Mouse (Mus musculus) C2C12 (cell line): ENCODE data around the gene Mief1. TPM values are rescaled to one million over a fixed set of nuclear protein-coding genes. Genes with fewer than 3 reads are reported as not detected.

Experiments used
- H3K27me3 ChIP-seq: one replicate; pipeline ENCODE4 v1.6.1; 2011; ENCODE audit not compliant: control insufficient read depth, insufficient read depth, insufficient read length
- H3K36me3 ChIP-seq: one replicate; pipeline ENCODE4 v1.6.1; 2011; ENCODE audit not compliant: control insufficient read depth, insufficient read depth
- H3K4me3 ChIP-seq: one replicate; pipeline ENCODE4 v1.5.1; 2011; ENCODE audit warnings: mild to moderate bottlenecking, control low read depth; ENCODE audit not compliant: poor library complexity, insufficient read depth, severe bottlenecking
- H3K79me2 ChIP-seq: one replicate; pipeline ENCODE4 v1.6.1; 2011; ENCODE audit not compliant: control insufficient read depth, insufficient read depth
- H3K79me3 ChIP-seq: one replicate; pipeline ENCODE4 v1.6.1; 2011; ENCODE audit warnings: low read depth, control low read depth
- H3ac ChIP-seq: one replicate; pipeline ENCODE3; 2011; ENCODE audit warnings: low read depth; ENCODE audit not compliant: control insufficient read depth, insufficient read length
- CEBPB ChIP-seq: IDR thresholded peaks from one replicate; pipeline ENCODE4 v1.6.1; 2011; ENCODE audit warnings: low read depth, mild to moderate bottlenecking, control low read depth, moderate library complexity
- CTCF ChIP-seq: IDR thresholded peaks from one replicate; pipeline ENCODE4 v1.5.1; 2011; ENCODE audit not compliant: control insufficient read depth, insufficient read depth, insufficient read length
- FOSL1 ChIP-seq: IDR thresholded peaks from one replicate; pipeline ENCODE4 v1.8.0; 2011; ENCODE audit warnings: mild to moderate bottlenecking, low read length; ENCODE audit not compliant: poor library complexity, insufficient read depth, severe bottlenecking
- MAX ChIP-seq: IDR thresholded peaks from one replicate; pipeline ENCODE4 v1.6.1; 2011; ENCODE audit warnings: mild to moderate bottlenecking, control low read depth
- MYOD1 ChIP-seq: IDR thresholded peaks from one replicate; pipeline ENCODE4 v1.6.1; 2011; ENCODE audit warnings: low read depth; ENCODE audit not compliant: control insufficient read depth, insufficient read length
- MYOG ChIP-seq: IDR thresholded peaks from one replicate; pipeline ENCODE4 v1.6.1; 2011; ENCODE audit not compliant: control insufficient read depth, insufficient read length; ENCODE audit errors: extremely low read depth
- USF1 ChIP-seq: IDR thresholded peaks from one replicate; pipeline ENCODE4 v1.6.1; 2011; ENCODE audit warnings: low read depth, mild to moderate bottlenecking, control low read depth, moderate library complexity
- polyA plus RNA-seq: library from polyadenylated mRNA; unstranded; fragments of >200 nt; fragmentation: generic; extraction: Trizol; gene quantifications from one replicate; pipeline ENCODE4 v1.2.1, GENCODE M21; 2012; ENCODE audit warnings: missing spikeins

The Mief1 gene
- polyA plus RNA-seq, 1 experiment, result 27.3 TPM

GRCm38 (mm10) chr15:80297146-80297545 is 63.3 kb downstream of the Mief1 start:
- Histone ChIP-seq H3K79me2 (no peaks in the 10 kb centered on the region), H3K27me3 (peaks cover 42% of the 10 kb centered on the region), H3ac (no peak overlapping the region), H3K79me3 (no peaks in the 10 kb centered on the region), H3K36me3 (no peaks in the 10 kb centered on the region), H3K4me3 (no peak overlapping the region)
- TF ChIP-seq USF1, result no peak
- TF ChIP-seq MAX, result no peak
- TF ChIP-seq MYOD1, result no peak
- TF ChIP-seq CEBPB, result no peak
- TF ChIP-seq FOSL1, result no peak
- TF ChIP-seq MYOG, result no peak
- no peak for TF ChIP-seq CTCF

Other genes with a start within 250 kb of the Mief1 start
- 27.2 TPM for gene Pdgfb, start 219.0 kb upstream of the Mief1 start, polyA plus RNA-seq
- 7.9 TPM for gene Syngr1, start 142.7 kb upstream of the Mief1 start, polyA plus RNA-seq
- 1,181 TPM for gene Rpl3, start 142.2 kb upstream of the Mief1 start, polyA plus RNA-seq
- 30.2 TPM for gene Tab1, start 100.9 kb upstream of the Mief1 start, polyA plus RNA-seq
- 19.2 TPM for gene Mgat3, start 60.3 kb upstream of the Mief1 start, polyA plus RNA-seq
- gene AC140267.1, start 1.8 kb downstream of the Mief1 start, polyA plus RNA-seq, result not detected
- gene Atf4, start 21.2 kb downstream of the Mief1 start, polyA plus RNA-seq, result 507 TPM
- gene Rps19bp1, start 30.3 kb downstream of the Mief1 start, polyA plus RNA-seq, result 223 TPM
- gene Cacna1i, start 53.2 kb downstream of the Mief1 start, polyA plus RNA-seq, result not detected